Mouse (Mus musculus) heart, embryonic 14.5 days (tissue): ENCODE data around the gene Strip2. TPM values are rescaled to one million over a fixed set of nuclear protein-coding genes. Genes with fewer than 3 reads are reported as not detected.

Source experiments
- ATAC-seq: fragments of 200-750 bp; cut with Nextera tagmentation; 2 replicates; pipeline ENCODE4 v1.8.0; 2017; ENCODE audit warnings: low read depth, moderate TSS enrichment; ENCODE audit not compliant: insufficient number of reproducible peaks, insufficient read depth, low FRiP score
- H3K27ac ChIP-seq, 2 experiments: fragments of 200-500 bp in 1 of 2; fragments of 300-500 bp in 1 of 2; sonication (generic) in 1 of 2; replicated peaks in 1 of 2; 2 replicates each; pipeline ENCODE4 v1.5.1; 2012 to 2014; ENCODE audit warnings: low read depth in 2 of 2, low read length in 2 of 2, control low read depth in 1 of 2, mild to moderate bottlenecking in 1 of 2, mixed read lengths in 1 of 2; ENCODE audit not compliant: control insufficient read depth in 1 of 2, insufficient read depth in 1 of 2
- H3K27me3 ChIP-seq: fragments of 300-500 bp; sonication (generic); 2 replicates; pipeline ENCODE4 v1.6.1; 2014; ENCODE audit warnings: mild to moderate bottlenecking, low read length, control low read depth; ENCODE audit not compliant: control insufficient read depth, insufficient read depth
- H3K36me3 ChIP-seq: fragments of 300-500 bp; sonication (generic); 2 replicates; pipeline ENCODE4 v1.6.1; 2014; ENCODE audit warnings: mild to moderate bottlenecking, control low read depth, low read length, mixed read lengths; ENCODE audit not compliant: control insufficient read depth, insufficient read depth
- H3K4me1 ChIP-seq, 2 experiments: fragments of 200-500 bp in 1 of 2; fragments of 300-500 bp in 1 of 2; sonication (generic) in 1 of 2; 2 replicates each; pipeline ENCODE4 v1.6.1; 2012 to 2014; ENCODE audit warnings: low read length in 2 of 2, control low read depth in 1 of 2, mixed read lengths in 1 of 2; ENCODE audit not compliant: control insufficient read depth in 2 of 2, insufficient read depth in 2 of 2
- H3K4me2 ChIP-seq: fragments of 300-500 bp; sonication (generic); 2 replicates; pipeline ENCODE4 v1.6.1; 2014; ENCODE audit warnings: mild to moderate bottlenecking, low read length
- H3K4me3 ChIP-seq, 2 experiments: fragments of 200-500 bp in 1 of 2; fragments of 300-500 bp in 1 of 2; sonication (generic) in 1 of 2; 2 replicates each; pipeline ENCODE4 v1.5.1; 2012 to 2014; ENCODE audit warnings: low read length in 2 of 2, mild to moderate bottlenecking in 2 of 2, control low read depth in 1 of 2, low read depth in 1 of 2, moderate library complexity in 1 of 2; ENCODE audit not compliant: control insufficient read depth in 1 of 2, insufficient read depth in 1 of 2
- H3K9ac ChIP-seq: fragments of 300-500 bp; sonication (generic); 2 replicates; pipeline ENCODE4 v1.6.1; 2014; ENCODE audit warnings: mild to moderate bottlenecking, low read length
- H3K9me3 ChIP-seq: fragments of 300-500 bp; sonication (generic); 2 replicates; pipeline ENCODE4 v1.6.1; 2016; ENCODE audit warnings: low read length, control low read depth; ENCODE audit not compliant: control insufficient read depth
- WGBS: fragments of 180-500 bp; shearing (Covaris S2); extraction: QIAGEN DNeasy Blood & Tissue Kit; methylation state at CpG from one replicate; pipeline ENCODE4 v1.1.7; 2014; 5-methylcytosine and 5-hydroxymethylcytosine counted together
- polyA plus RNA-seq: library from polyadenylated mRNA; unstranded; fragments of >200 nt; fragmentation: Nextera tagmentation; extraction: Ambion mirVana; gene quantifications from 2 replicates; pipeline ENCODE4 v1.2.1, GENCODE M21; 2014

Gene Strip2
- polyA plus RNA-seq, 1 experiment from 2014 or later = 67.0 TPM

GRCm38 (mm10) chr6:29930087-29930486 is 13.3 kb downstream of the Strip2 start:
- Histone ChIP-seq H3K4me1 (no peaks in the 10 kb centered on the region), H3K4me2 (no peak overlapping the region), H3K36me3 (peaks cover 98% of the 10 kb centered on the region), H3K27ac (no peak overlapping the region), H3K9me3 (0 out of 2 replicates have a peak, but pooled peaks cover 2% of the 10 kb centered on the region), H3K4me3 (no peak overlapping the region), H3K9ac (no peak overlapping the region), H3K27me3 (no peaks in the 10 kb centered on the region)
- ATAC-seq = no peak

GRCm38 (mm10) chr6:29930665-29931064 is 13.9 kb downstream of the Strip2 start:
- WGBS = 62% methylated on average over 6 of the region's 6 CpGs
- Histone ChIP-seq H3K27ac (no peak overlapping the region), H3K9ac (no peak overlapping the region), H3K36me3 (peaks cover 98% of the 10 kb centered on the region), H3K4me2 (no peak overlapping the region), H3K9me3 (0 out of 2 replicates have a peak, but pooled peaks cover 2% of the 10 kb centered on the region), H3K27me3 (no peaks in the 10 kb centered on the region), H3K4me1 (no peaks in the 10 kb centered on the region), H3K4me3 (no peak overlapping the region)
- no peak for ATAC-seq

GRCm38 (mm10) chr6:29931181-29931580 is 14.4 kb downstream of the Strip2 start:
- Histone ChIP-seq H3K9me3 (0 out of 2 replicates have a peak, but pooled peaks cover 2% of the 10 kb centered on the region), H3K9ac (no peak overlapping the region), H3K36me3 (peaks cover 98% of the 10 kb centered on the region), H3K4me3 (no peak overlapping the region), H3K4me2 (no peak overlapping the region), H3K27ac (no peak overlapping the region), H3K4me1 (no peaks in the 10 kb centered on the region), H3K27me3 (no peaks in the 10 kb centered on the region)
- ATAC-seq = no peak
- WGBS = 84% methylated on average over 4 of the region's 4 CpGs

- Histone ChIP-seq H3K27me3 (no peaks in the 10 kb centered on the region), H3K4me3 (no peak overlapping the region), H3K4me1 (peaks cover 0 to 8% of the 10 kb centered on the region in 2 experiments; a peak in 1 of 4 replicates), H3K9me3 (0 out of 2 replicates have a peak, but pooled peaks cover 2% of the 10 kb centered on the region), H3K9ac (no peak overlapping the region), H3K4me2 (no peak overlapping the region), H3K36me3 (peaks cover 98% of the 10 kb centered on the region), H3K27ac (no peak overlapping the region)
- no peak for ATAC-seq
- 84% methylated on average over 1 of the region's 1 CpGs for WGBS
Measured at GRCm38 (mm10) chr6:29935741-29936140, 18.9 kb downstream of the Strip2 start.

- Histone ChIP-seq H3K4me1 (peaks cover 0 to 13% of the 10 kb centered on the region in 2 experiments; a peak in 1 of 4 replicates), H3K27ac (peak overlapping the region; percentile 6 to 47; a peak in 2 of 4 replicates), H3K4me2 (no peak overlapping the region), H3K9ac (no peak overlapping the region), H3K9me3 (no peaks in the 10 kb centered on the region), H3K4me3 (no peak overlapping the region), H3K27me3 (no peaks in the 10 kb centered on the region), H3K36me3 (peaks cover 97% of the 10 kb centered on the region)
- 34% methylated on average over 4 of the region's 4 CpGs for WGBS
- ATAC-seq = no peak
Measured at GRCm38 (mm10) chr6:29940428-29940827, 23.6 kb downstream of the Strip2 start.

- H3K27ac ChIP-seq = no peak overlapping the region
- H3K36me3 ChIP-seq = peaks cover 97% of the 10 kb centered on the region
- H3K4me1 ChIP-seq = peaks cover 0 to 13% of the 10 kb centered on the region in 2 experiments; a peak in 1 of 4 replicates
- H3K9ac ChIP-seq = no peak overlapping the region
- H3K4me2 ChIP-seq = no peak overlapping the region
- no peaks in the 10 kb centered on the region for H3K9me3 ChIP-seq
- H3K4me3 ChIP-seq = no peak overlapping the region
- H3K27me3 ChIP-seq = no peaks in the 10 kb centered on the region
- ATAC-seq = no peak
- 53% methylated on average over 2 of the region's 2 CpGs for WGBS
Measured at GRCm38 (mm10) chr6:29941036-29941435, 24.2 kb downstream of the Strip2 start.

- H3K27me3 ChIP-seq = no peaks in the 10 kb centered on the region
- no peaks in the 10 kb centered on the region for H3K9me3 ChIP-seq
- peaks cover 0 to 13% of the 10 kb centered on the region in 2 experiments; a peak in 1 of 4 replicates for H3K4me1 ChIP-seq
- no peak overlapping the region for H3K4me2 ChIP-seq
- 68% methylated on average over 1 of the region's 1 CpGs for WGBS
- no peak for ATAC-seq
- no peak overlapping the region for H3K4me3 ChIP-seq
- no peak overlapping the region for H3K27ac ChIP-seq
- peaks cover 89% of the 10 kb centered on the region for H3K36me3 ChIP-seq
- no peak overlapping the region for H3K9ac ChIP-seq
Measured at GRCm38 (mm10) chr6:29944465-29944864, 27.7 kb downstream of the Strip2 start.

GRCm38 (mm10) chr6:29946568-29946967 is 29.8 kb downstream of the Strip2 start:
- H3K9me3 ChIP-seq = no peaks in the 10 kb centered on the region
- H3K4me2 ChIP-seq = no peak overlapping the region
- ATAC-seq = no peak
- peaks cover 75% of the 10 kb centered on the region for H3K36me3 ChIP-seq
- H3K9ac ChIP-seq = no peak overlapping the region
- no peaks in the 10 kb centered on the region for H3K4me1 ChIP-seq
- no peak overlapping the region for H3K4me3 ChIP-seq
- H3K27ac ChIP-seq = no peak overlapping the region
- 74% methylated on average over 2 of the region's 2 CpGs for WGBS
- H3K27me3 ChIP-seq = no peaks in the 10 kb centered on the region
